Mouse (Mus musculus) heart, adult 8-10 months (tissue): ENCODE measurements around the gene Notum. TPM values are rescaled to one million over a fixed set of nuclear protein-coding genes. Genes with fewer than 3 reads are reported as not detected.

Source experiments
- DNase-seq: peaks from one replicate; pipeline ENCODE4 v3.0.0; 2022; ENCODE audit warnings: low spot score
- total RNA-seq, 4 experiments: library from RNA; stranded (reverse); gene quantifications; 2 replicates each; pipeline ENCODE4 v1.2.4; 2022

The Notum gene
- total RNA-seq: under 1 TPM; 0.12 to 0.24 (median 0.13) TPM

DNA sequence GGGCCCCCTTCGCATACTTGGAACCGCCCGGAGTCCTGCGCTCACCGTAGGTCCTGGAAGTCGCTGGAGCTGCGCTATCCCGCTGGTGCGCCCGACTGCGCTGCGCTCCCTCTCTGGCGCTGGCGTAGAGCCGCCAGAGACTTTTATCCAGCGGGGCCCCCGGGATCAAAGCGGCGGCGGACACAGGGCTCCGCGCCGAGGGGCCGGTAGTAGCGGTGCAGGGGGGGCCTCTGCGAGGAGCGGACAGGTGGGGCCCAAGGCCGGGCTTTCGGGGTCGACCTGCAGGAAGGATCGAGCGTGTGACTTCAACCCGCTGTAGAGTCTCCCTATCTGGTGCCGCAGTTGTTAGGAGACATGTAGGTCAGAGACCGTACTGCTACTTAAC, at the start of gene Notum:
Gene Notum, minus strand, starts transcription at position 100 of the 385 bp plus-strand sequence.
- no peak for DNase-seq

- no peak for DNase-seq
Measured at GRCm38 (mm10) chr11:120710672-120711071, 49.7 kb upstream of the Notum start.

DNA sequence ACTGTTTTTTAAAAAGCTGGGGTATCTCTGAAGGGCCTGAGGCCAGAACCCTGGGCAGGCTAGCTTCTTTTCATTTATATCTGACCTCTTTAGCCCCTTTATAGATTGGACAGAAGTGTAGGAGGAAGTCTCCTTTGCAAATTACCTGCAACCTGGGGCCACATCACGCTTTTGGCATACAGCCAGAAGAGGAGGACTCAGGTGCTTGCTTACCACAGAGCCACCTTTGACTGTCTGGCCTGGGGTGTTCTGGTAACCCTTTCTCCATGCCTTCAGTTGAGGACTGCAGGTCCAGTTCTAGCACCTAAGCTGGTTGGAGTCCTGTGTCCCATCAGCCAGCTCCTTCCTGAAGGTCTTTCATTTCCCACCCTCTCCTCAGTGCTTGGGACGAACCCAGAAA, 48.6 kb upstream of the Notum start:
- no peak for DNase-seq

GRCm38 (mm10) chr11:120707969-120708368, 47.0 kb upstream of the Notum start:
- no peak for DNase-seq

- no peak for DNase-seq
Measured at GRCm38 (mm10) chr11:120707225-120707624, 46.2 kb upstream of the Notum start.

GRCm38 (mm10) chr11:120706120-120706519, 45.1 kb upstream of the Notum start:
- DNase-seq: no peak

DNA sequence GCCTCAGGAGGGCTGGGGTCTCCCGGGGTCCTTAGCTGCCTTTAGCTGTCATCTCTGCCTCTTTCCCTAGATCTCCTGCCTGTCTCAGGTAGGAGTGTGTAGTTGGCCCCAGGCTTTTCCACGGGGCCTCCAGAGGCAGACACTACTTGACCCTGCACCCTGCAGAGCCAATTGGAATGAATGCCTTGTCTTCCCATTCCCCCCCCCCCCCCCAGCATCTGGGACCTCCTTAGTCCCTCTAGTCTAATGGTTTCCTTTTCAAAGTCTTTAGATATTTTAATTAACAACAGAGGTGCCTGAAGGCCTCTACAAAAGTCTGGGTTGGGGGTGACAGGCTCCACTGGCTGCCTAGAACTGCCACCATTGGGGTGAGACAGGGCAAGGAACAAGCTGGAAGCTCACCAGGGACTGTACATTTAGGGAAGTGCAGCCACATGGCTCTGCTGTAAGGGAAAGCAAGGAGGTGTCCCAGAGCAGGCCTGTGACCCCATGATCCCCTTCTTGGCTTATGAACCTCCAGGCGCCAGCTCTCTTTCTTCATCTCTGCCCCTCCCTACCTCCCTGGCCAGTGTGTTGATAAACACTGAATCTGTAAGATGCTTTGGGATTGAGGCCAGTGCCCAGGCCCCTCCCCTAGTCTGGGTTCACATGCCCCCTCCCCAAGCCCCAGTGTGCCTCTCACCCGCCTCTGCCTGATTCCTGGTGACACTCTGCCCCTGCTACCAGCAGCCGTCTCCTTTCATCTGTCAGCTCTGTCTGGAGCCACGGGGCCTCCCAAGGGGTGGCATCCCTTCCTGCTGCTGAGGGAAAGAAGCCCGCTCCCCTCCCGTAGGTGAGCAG, 43.7 kb upstream of the Notum start:
- no peak for DNase-seq

- DNase-seq: no peak
Measured at GRCm38 (mm10) chr11:120703696-120704454, 42.9 kb upstream of the Notum start.

DNA sequence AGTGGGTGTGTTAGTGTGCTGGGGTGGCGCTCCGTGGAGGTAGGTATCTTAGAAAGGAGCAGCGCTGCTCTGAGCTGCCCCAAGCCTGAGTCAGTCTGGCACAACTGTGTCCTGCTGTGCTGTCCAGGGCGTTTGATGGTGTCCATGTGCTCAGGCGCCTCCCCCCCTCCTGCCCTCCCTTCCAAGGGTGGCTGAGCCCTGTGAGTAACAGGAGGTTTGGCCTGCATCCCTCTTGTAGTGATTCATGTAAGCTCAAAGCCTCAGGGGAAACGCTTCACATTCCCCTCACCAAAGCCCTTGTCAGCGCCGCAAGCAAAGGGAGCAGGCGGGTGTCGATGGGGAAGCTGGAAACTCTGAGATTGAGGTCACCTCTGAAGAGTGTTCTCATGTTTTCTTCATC, 36.8 kb upstream of the Notum start:
- peak; percentile 66 for DNase-seq

- DNase-seq: no peak
Measured at GRCm38 (mm10) chr11:120696568-120696967, 35.6 kb upstream of the Notum start.

- DNase-seq: no peak
Measured at GRCm38 (mm10) chr11:120695641-120696040, 34.7 kb upstream of the Notum start.

- DNase-seq: no peak
Measured at GRCm38 (mm10) chr11:120695184-120695583, 34.2 kb upstream of the Notum start.

- DNase-seq: no peak
Measured at GRCm38 (mm10) chr11:120693461-120693860, 32.5 kb upstream of the Notum start.

DNA sequence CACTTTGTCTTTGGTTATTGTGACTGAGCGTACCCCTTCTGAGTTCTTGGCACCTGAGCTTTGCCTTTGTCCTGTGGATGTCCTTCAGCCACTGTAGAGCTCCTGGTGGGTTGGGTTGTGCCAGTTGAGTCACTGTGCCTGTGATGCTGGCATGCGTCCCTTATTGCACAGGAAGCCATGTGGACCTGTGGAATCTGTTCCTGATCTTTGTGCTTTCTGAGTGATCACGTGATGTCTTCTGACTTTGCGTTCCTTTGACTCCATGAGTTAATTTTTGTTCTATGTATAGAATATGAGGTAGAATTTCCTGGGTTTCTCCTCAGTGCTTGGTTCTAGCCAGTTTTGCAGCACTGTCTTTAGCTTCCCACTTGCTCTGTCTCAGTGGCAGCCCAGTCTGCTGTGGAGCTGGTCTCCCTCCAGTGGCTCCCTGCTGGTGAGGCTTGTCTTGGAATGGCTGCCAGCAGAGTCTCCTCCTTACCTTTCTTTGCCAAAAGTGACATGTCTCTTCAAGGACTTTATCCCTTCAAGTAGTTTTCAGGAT, 31.6 kb upstream of the Notum start:
- DNase-seq: no peak

- DNase-seq: no peak
Measured at GRCm38 (mm10) chr11:120689365-120689764, 28.4 kb upstream of the Notum start.

DNA sequence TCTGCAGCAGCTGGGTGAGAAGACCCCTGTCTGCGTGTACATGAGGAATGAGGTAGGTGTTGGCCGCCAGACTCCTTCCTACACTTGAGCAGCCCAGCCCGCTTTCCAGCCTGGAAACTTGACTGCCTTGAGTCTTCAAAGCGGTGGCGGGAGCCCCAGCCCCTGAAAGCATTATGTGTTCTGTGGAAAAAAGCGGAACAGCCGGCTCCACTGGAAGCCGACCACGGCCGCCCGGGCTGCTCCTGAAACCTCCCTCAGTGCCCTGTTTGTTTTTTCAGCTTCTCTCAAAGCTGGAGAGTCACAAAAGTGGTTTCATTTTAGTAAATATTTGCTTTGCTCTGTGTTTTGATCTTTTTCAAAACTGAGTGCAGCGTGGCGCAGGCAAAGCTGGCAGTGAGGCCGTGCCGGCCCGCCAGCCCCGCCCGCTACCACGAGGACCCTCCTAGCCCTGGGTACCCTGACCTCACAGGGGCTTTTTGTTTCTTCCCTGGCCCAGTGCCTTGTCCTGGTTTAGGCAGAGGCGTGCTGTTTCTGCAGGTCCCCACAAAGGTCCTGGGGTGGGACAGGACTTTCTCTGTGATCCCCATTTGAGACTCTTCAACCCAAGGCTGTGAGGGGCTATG, 25.8 kb upstream of the Notum start:
- DNase-seq: no peak

GRCm38 (mm10) chr11:120684660-120685059, 23.7 kb upstream of the Notum start:
- DNase-seq: no peak

GRCm38 (mm10) chr11:120684086-120684485, 23.1 kb upstream of the Notum start:
- no peak for DNase-seq

GRCm38 (mm10) chr11:120683536-120683935, 22.6 kb upstream of the Notum start:
- DNase-seq: no peak

GRCm38 (mm10) chr11:120682683-120683082, 21.7 kb upstream of the Notum start:
- DNase-seq: no peak

DNA sequence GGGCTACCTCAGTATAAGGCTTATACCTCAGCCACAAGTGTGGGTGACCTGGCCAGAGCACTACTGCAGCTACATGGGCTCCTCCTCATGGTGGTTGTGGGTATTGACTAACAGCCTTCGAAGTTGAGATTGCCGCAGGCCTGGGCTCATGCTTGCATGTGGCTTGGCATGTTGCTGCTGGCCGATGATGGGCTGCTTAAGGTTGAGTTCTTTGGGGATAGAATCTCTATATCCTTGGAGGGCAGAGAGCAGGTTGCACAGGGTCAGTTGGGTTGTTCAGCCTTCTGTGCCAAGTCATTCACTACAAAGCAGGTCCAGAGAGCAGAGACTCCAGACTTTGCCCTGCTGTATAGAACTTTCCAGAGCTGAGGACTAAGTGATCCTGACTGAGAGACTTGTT, 18.9 kb upstream of the Notum start:
- DNase-seq: no peak

DNA sequence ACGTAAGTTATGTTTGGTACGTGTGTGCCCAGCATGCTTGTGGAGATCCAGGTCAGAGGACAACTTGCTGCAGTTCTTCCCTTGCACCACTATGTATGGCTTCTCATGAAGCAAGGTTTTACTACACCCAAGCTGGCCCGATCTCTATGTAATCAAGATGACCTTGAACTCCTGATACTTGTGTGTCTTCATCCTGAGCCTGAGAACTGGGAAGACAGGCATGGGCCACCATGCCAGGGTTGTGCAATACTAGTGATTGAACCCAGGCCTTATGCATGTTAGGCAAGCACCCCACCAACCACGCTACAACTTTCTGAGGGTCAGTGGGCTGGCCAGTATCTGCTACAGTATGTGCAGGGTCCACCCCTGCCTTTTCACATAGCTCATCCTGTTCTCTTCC, 16.0 kb upstream of the Notum start:
- DNase-seq: no peak
